Mouse (Mus musculus): Measurements from ENCODE around the gene 4930544D05Rik. TPM values are rescaled to one million over a fixed set of nuclear protein-coding genes. Genes with fewer than 3 reads are reported as not detected.

Gene 4930544D05Rik
- polyA plus RNA-seq, 1 experiment from 2014 or later = not detected

- Histone ChIP-seq H3K9ac (ENCODE audit: low read depth, low read length) (no peak overlapping the region), H3K4me3 (ENCODE audit: low read depth, low read length) (no peak overlapping the region), H3K9me3 (ENCODE audit: control insufficient read depth, low read length) (no peaks in the 10 kb centered on the region), H3K4me1 (replicated peaks; ENCODE audit: control insufficient read depth, insufficient read depth, low read length) (no peaks in the 10 kb centered on the region), H3K27ac (ENCODE audit: low read depth, low read length) (no peak overlapping the region), H3K36me3 (ENCODE audit: control insufficient read depth, insufficient read depth, low read length) (peaks cover 62% of the 10 kb centered on the region), H3K27me3 (replicated peaks; ENCODE audit: control insufficient read depth, insufficient read depth, low read length) (no peaks in the 10 kb centered on the region), H3K4me2 (no peak overlapping the region)
- WGBS = 81% methylated on average over 12 of the region's 12 CpGs
- DNase-seq (ENCODE audit: low spot score) = no peak
- ATAC-seq (replicated peaks; ENCODE audit: low FRiP score) = no peak
These were observed 8.9 kb upstream of the 4930544D05Rik start for GRCm38 (mm10) chr11:70606717-70607116.

- no peaks in the 10 kb centered on the region for H3K9me3 ChIP-seq (ENCODE audit: control insufficient read depth, low read length)
- no peak overlapping the region for H3K9ac ChIP-seq (ENCODE audit: low read depth, low read length)
- no peak overlapping the region for H3K27ac ChIP-seq (ENCODE audit: low read depth, low read length)
- ATAC-seq (replicated peaks; ENCODE audit: low FRiP score) (no peak), DNase-seq (ENCODE audit: low spot score) (no peak)
- H3K36me3 ChIP-seq (ENCODE audit: control insufficient read depth, insufficient read depth, low read length) = peaks cover 67% of the 10 kb centered on the region
- no peak overlapping the region for H3K4me2 ChIP-seq
- no peaks in the 10 kb centered on the region for H3K4me1 ChIP-seq (replicated peaks; ENCODE audit: control insufficient read depth, insufficient read depth, low read length)
- H3K4me3 ChIP-seq (ENCODE audit: low read depth, low read length) = no peak overlapping the region
- no peaks in the 10 kb centered on the region for H3K27me3 ChIP-seq (replicated peaks; ENCODE audit: control insufficient read depth, insufficient read depth, low read length)
- 87% methylated on average over 9 of the region's 9 CpGs for WGBS
These were observed 8.0 kb upstream of the 4930544D05Rik start for GRCm38 (mm10) chr11:70607611-70608010.

- H3K36me3 ChIP-seq (ENCODE audit: control insufficient read depth, insufficient read depth, low read length) = peaks cover 64% of the 10 kb centered on the region
- no peak overlapping the region for H3K4me3 ChIP-seq (ENCODE audit: low read depth, low read length)
- no peak overlapping the region for H3K27ac ChIP-seq (ENCODE audit: low read depth, low read length)
- peak; percentile 26; the same call in 1 of the 2 replicates for ATAC-seq (replicated peaks; ENCODE audit: low FRiP score)
- H3K4me1 ChIP-seq (replicated peaks; ENCODE audit: control insufficient read depth, insufficient read depth, low read length) = no peaks in the 10 kb centered on the region
- H3K27me3 ChIP-seq (replicated peaks; ENCODE audit: control insufficient read depth, insufficient read depth, low read length) = no peaks in the 10 kb centered on the region
- H3K9ac ChIP-seq (ENCODE audit: low read depth, low read length) = no peak overlapping the region
- H3K4me2 ChIP-seq = no peak overlapping the region
- 89% methylated on average over 26 of the region's 26 CpGs for WGBS
- DNase-seq (ENCODE audit: low spot score) = no peak
- H3K9me3 ChIP-seq (ENCODE audit: control insufficient read depth, low read length) = no peaks in the 10 kb centered on the region
These were observed 7.1 kb upstream of the 4930544D05Rik start for GRCm38 (mm10) chr11:70608381-70609066.

- no peak overlapping the region for H3K4me3 ChIP-seq (ENCODE audit: low read depth, low read length)
- 89% methylated on average over 4 of the region's 4 CpGs for WGBS
These were observed 4.9 kb upstream of the 4930544D05Rik start for GRCm38 (mm10) chr11:70610752-70611151.

GRCm38 (mm10) chr11:70612505-70612904 lies 3.1 kb upstream of the 4930544D05Rik start:
- no peak overlapping the region for H3K4me2 ChIP-seq
- no peak overlapping the region for H3K4me3 ChIP-seq (ENCODE audit: low read depth, low read length)
- DNase-seq (ENCODE audit: low spot score) = no peak
- peaks cover 10% of the 10 kb centered on the region for H3K4me1 ChIP-seq (replicated peaks; ENCODE audit: control insufficient read depth, insufficient read depth, low read length)
- no peak overlapping the region for H3K27ac ChIP-seq (ENCODE audit: low read depth, low read length)
- H3K36me3 ChIP-seq (ENCODE audit: control insufficient read depth, insufficient read depth, low read length) = peaks cover 37% of the 10 kb centered on the region
- 83% methylated on average over 7 of the region's 7 CpGs for WGBS
- H3K9me3 ChIP-seq (ENCODE audit: control insufficient read depth, low read length) = no peaks in the 10 kb centered on the region
- no peak overlapping the region for H3K9ac ChIP-seq (ENCODE audit: low read depth, low read length)
- ATAC-seq (replicated peaks; ENCODE audit: low FRiP score) = no peak
- H3K27me3 ChIP-seq (replicated peaks; ENCODE audit: control insufficient read depth, insufficient read depth, low read length) = peaks cover 4% of the 10 kb centered on the region; the same call in 1 of the 2 replicates

More at GRCm38 (mm10) chr11:70610752-70611151, 4.9 kb upstream of the 4930544D05Rik start:
- ATAC-seq (replicated peaks; ENCODE audit: low FRiP score) = no peak
- peaks cover 50% of the 10 kb centered on the region for H3K36me3 ChIP-seq (ENCODE audit: control insufficient read depth, insufficient read depth, low read length)
- no peaks in the 10 kb centered on the region for H3K9me3 ChIP-seq (ENCODE audit: control insufficient read depth, low read length)
- no peak for DNase-seq (ENCODE audit: low spot score)
- H3K9ac ChIP-seq (ENCODE audit: low read depth, low read length) = no peak overlapping the region
- no peak overlapping the region for H3K4me2 ChIP-seq
- no peak overlapping the region for H3K27ac ChIP-seq (ENCODE audit: low read depth, low read length)
- H3K4me1 ChIP-seq (replicated peaks; ENCODE audit: control insufficient read depth, insufficient read depth, low read length) = peaks cover 10% of the 10 kb centered on the region
- H3K27me3 ChIP-seq (replicated peaks; ENCODE audit: control insufficient read depth, insufficient read depth, low read length) = no peaks in the 10 kb centered on the region; the same call in 1 of the 2 replicates

- peak overlapping the region; percentile 99 for H3K4me2 ChIP-seq
- peak overlapping the region; percentile 68 for H3K9ac ChIP-seq (ENCODE audit: low read depth, low read length)
- peaks cover 10% of the 10 kb centered on the region for H3K4me1 ChIP-seq (replicated peaks; ENCODE audit: control insufficient read depth, insufficient read depth, low read length)
- 2% methylated on average over 17 of the region's 17 CpGs for WGBS
- peaks cover 17% of the 10 kb centered on the region for H3K36me3 ChIP-seq (ENCODE audit: control insufficient read depth, insufficient read depth, low read length)
- no peaks in the 10 kb centered on the region for H3K9me3 ChIP-seq (ENCODE audit: control insufficient read depth, low read length)
- peaks cover 4% of the 10 kb centered on the region; the same call in 1 of the 2 replicates for H3K27me3 ChIP-seq (replicated peaks; ENCODE audit: control insufficient read depth, insufficient read depth, low read length)
- ATAC-seq (replicated peaks; ENCODE audit: low FRiP score) = peak; percentile 84
- peak; percentile 75 for DNase-seq (ENCODE audit: low spot score)
- H3K4me3 ChIP-seq (ENCODE audit: low read depth, low read length) = peak overlapping the region; percentile 55
- no peak overlapping the region for H3K27ac ChIP-seq (ENCODE audit: low read depth, low read length)
These were observed 574 bp upstream of the 4930544D05Rik start for GRCm38 (mm10) chr11:70615074-70615473.

GRCm38 (mm10) chr11:70619101-70619500 lies 3.5 kb downstream of the 4930544D05Rik start, which contains the start of gene Chrne:
Gene Chrne (minus strand): TSS chr11:70619216.
- H3K9ac ChIP-seq (ENCODE audit: low read depth, low read length) = no peak within 1 kb of the TSS
- H3K36me3 ChIP-seq (ENCODE audit: control insufficient read depth, insufficient read depth, low read length) = no peaks in the 10 kb centered on the region
- H3K4me1 ChIP-seq (replicated peaks; ENCODE audit: control insufficient read depth, insufficient read depth, low read length) = peaks cover 16% of the 10 kb centered on the region
- DNase-seq (ENCODE audit: low spot score) (no peak), ATAC-seq (replicated peaks; ENCODE audit: low FRiP score) (no peak)
- H3K4me3 ChIP-seq (ENCODE audit: low read depth, low read length) = no peak within 1 kb of the TSS
- WGBS = 26% methylated on average over 1 of the region's 1 CpGs
- peaks cover 4% of the 10 kb centered on the region; the same call in 1 of the 2 replicates for H3K27me3 ChIP-seq (replicated peaks; ENCODE audit: control insufficient read depth, insufficient read depth, low read length)
- no peak within 1 kb of the TSS for H3K4me2 ChIP-seq
- H3K9me3 ChIP-seq (ENCODE audit: control insufficient read depth, low read length) = no peaks in the 10 kb centered on the region
- no peak within 1 kb of the TSS for H3K27ac ChIP-seq (ENCODE audit: low read depth, low read length)

GRCm38 (mm10) chr11:70621972-70622814 lies 6.5 kb downstream of the 4930544D05Rik start:
- no peak overlapping the region for H3K9ac ChIP-seq (ENCODE audit: low read depth, low read length)
- no peak overlapping the region for H3K4me3 ChIP-seq (ENCODE audit: low read depth, low read length)
- peak; percentile 77 for ATAC-seq (replicated peaks; ENCODE audit: low FRiP score)
- no peak overlapping the region for H3K4me2 ChIP-seq
- H3K27me3 ChIP-seq (replicated peaks; ENCODE audit: control insufficient read depth, insufficient read depth, low read length) = no peaks in the 10 kb centered on the region
- no peak overlapping the region for H3K27ac ChIP-seq (ENCODE audit: low read depth, low read length)
- DNase-seq (ENCODE audit: low spot score) = no peak
- 49% methylated on average over 7 of the region's 7 CpGs for whole genome bisulfite sequencing
- H3K36me3 ChIP-seq (ENCODE audit: control insufficient read depth, insufficient read depth, low read length) = no peaks in the 10 kb centered on the region
- H3K4me1 ChIP-seq (replicated peaks; ENCODE audit: control insufficient read depth, insufficient read depth, low read length) = peaks cover 6% of the 10 kb centered on the region
- H3K9me3 ChIP-seq (ENCODE audit: control insufficient read depth, low read length) = no peaks in the 10 kb centered on the region

All from liver, embryonic 11.5 days (tissue).